Mouse (Mus musculus) erythroblast, embryonic 14.5 days (primary cell): ENCODE measurements around the gene Chn1. TPM values are rescaled to one million over a fixed set of nuclear protein-coding genes. Genes with fewer than 3 reads are reported as not detected.

Source experiments
- H3K27me3 ChIP-seq: 2 replicates; pipeline ENCODE4 v1.6.1; 2012; ENCODE audit warnings: inconsistent platforms; ENCODE audit not compliant: control insufficient read depth
- H3K36me3 ChIP-seq: 2 replicates; pipeline ENCODE4 v1.6.1; 2012; ENCODE audit warnings: mild to moderate bottlenecking, inconsistent platforms; ENCODE audit not compliant: control insufficient read depth
- H3K4me1 ChIP-seq: 2 replicates; pipeline ENCODE4 v1.6.1; 2012; ENCODE audit warnings: inconsistent platforms; ENCODE audit not compliant: control insufficient read depth
- H3K4me3 ChIP-seq: replicated peaks from 2 replicates; pipeline ENCODE3; 2012; ENCODE audit warnings: moderate library complexity, mild to moderate bottlenecking, inconsistent platforms
- H3K9me3 ChIP-seq: 2 replicates; pipeline ENCODE4 v1.6.1; 2012; ENCODE audit warnings: low read length, inconsistent platforms, mixed read lengths; ENCODE audit not compliant: control insufficient read depth
- GATA1 ChIP-seq: IDR thresholded peaks from 2 replicates; pipeline ENCODE4 v1.6.1; 2012; ENCODE audit warnings: low read length, inconsistent platforms, mixed read lengths
- TAL1 ChIP-seq: IDR thresholded peaks from 3 replicates; pipeline ENCODE4 v1.6.1; 2012; ENCODE audit warnings: low read length, inconsistent platforms, mixed read lengths
- polyA plus RNA-seq: library from polyadenylated mRNA; stranded (reverse); fragments of >175 nt; gene quantifications from 2 replicates; pipeline ENCODE4 v1.2.3, GENCODE M21; 2012

The Chn1 gene
- polyA plus RNA-seq, 1 experiment = 0.07 TPM

DNA sequence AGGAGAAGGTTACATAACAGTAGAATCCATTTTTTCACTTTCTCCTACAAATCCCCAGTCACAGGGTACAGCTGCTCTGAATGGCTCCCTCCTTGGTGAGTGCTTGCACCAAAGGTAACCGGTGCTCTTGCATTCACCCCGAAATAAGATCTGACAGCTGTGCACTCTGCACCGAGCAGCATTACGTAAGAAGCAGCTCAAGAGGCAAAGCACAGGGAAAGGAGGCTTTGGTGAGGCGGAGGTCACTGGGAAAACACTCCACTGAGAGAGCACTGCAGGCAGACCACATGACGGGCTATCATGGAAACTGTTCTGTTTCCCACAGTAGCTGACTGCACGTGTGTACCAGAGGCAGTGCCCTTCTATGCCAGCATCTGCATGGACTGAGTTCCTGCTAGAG is 118.0 kb downstream of the Chn1 start:
- H3K4me1 ChIP-seq = no peaks in the 10 kb centered on the region
- H3K4me3 ChIP-seq = no peak overlapping the region
- H3K36me3 ChIP-seq = no peaks in the 10 kb centered on the region
- TF ChIP-seq GATA1 (no peak), TAL1 (no peak)
- H3K9me3 ChIP-seq = no peaks in the 10 kb centered on the region
- H3K27me3 ChIP-seq = no peaks in the 10 kb centered on the region

DNA sequence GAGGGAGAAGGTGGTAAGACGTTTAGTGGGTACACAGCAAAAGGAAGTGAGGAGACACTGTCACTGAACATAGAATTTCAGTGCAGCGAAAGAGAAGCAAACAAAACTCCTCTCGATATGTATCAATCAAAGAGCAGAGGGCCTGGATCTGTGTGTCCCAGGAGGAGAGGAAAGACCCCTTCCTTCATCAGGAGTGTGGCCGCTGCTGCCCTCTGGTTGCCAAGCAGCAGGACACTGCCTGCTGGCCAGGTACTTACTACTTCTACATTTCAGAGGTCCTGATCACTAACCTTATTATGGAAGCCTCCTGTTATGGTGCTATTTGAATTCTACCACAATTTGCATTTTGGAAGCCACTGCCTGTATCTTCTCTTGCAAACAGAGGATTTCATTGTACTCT is 119.5 kb downstream of the Chn1 start:
- Histone ChIP-seq H3K4me1 (no peaks in the 10 kb centered on the region), H3K9me3 (no peaks in the 10 kb centered on the region), H3K27me3 (no peaks in the 10 kb centered on the region), H3K4me3 (no peak overlapping the region), H3K36me3 (no peaks in the 10 kb centered on the region)
- TF ChIP-seq GATA1 (no peak), TAL1 (no peak)

DNA sequence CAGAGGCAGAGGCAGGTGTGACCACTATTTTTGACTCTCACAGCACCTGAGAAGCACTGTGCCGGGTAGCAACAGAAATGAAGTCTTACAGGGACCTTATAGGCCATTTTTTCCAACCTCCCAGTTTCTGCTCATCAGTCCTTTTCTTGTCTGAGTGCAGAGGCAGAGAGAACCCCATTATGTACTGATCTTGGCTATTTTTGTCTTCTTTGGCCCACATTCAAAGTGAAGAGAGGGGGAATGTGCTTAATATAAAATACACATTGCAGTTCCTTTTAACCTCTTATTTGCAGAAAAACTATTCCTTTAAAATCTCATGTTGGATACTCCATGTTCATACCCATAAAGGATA is 120.3 kb downstream of the Chn1 start:
- TF ChIP-seq TAL1 (no peak), GATA1 (no peak)
- H3K4me1 ChIP-seq = no peaks in the 10 kb centered on the region
- no peaks in the 10 kb centered on the region for H3K36me3 ChIP-seq
- H3K4me3 ChIP-seq = no peak overlapping the region
- H3K9me3 ChIP-seq = no peaks in the 10 kb centered on the region
- H3K27me3 ChIP-seq = no peaks in the 10 kb centered on the region

DNA sequence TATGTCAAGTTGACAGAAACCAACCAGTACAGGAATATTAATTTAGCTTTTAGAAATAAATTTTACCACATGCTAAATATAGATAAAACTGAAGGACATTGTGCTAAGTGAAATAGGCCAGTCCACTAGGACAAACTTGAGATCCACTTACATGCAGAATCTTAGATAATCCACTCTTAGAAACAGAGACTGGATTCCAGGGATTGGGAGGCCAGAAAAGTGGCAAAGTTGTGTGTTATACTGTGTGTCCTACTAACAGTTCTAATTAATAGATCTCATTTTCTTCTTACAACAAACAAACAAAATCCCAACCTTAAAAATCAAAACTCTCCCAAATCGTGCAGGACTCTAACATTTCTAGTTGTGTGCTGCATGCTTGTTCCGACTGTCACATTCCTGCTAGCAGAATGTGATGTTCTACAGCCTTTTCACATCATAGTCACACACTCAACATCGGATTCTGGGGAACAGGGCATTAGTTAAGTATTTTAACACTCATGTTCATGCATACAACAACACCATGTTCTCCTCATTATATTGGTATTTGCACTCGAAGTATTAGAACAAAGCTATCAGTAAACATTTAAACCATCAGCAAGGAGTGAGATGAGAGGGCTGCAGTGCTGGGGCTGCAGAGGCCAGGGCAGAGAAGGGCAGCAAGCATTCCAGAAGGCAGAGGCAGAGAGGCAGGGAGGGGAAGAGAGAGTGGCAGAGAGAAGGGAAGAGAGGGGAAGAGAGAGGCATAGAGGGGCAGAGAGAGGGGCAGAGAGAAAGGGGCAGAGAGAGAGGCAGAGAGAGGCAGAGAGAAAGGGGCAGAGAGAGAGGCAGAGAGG is 120.9 kb downstream of the Chn1 start:
- no peaks in the 10 kb centered on the region for H3K36me3 ChIP-seq
- TF ChIP-seq GATA1 = no peak
- no peak for TF ChIP-seq TAL1
- no peaks in the 10 kb centered on the region for H3K27me3 ChIP-seq
- H3K4me3 ChIP-seq = no peak overlapping the region
- no peaks in the 10 kb centered on the region for H3K9me3 ChIP-seq
- no peaks in the 10 kb centered on the region for H3K4me1 ChIP-seq

DNA sequence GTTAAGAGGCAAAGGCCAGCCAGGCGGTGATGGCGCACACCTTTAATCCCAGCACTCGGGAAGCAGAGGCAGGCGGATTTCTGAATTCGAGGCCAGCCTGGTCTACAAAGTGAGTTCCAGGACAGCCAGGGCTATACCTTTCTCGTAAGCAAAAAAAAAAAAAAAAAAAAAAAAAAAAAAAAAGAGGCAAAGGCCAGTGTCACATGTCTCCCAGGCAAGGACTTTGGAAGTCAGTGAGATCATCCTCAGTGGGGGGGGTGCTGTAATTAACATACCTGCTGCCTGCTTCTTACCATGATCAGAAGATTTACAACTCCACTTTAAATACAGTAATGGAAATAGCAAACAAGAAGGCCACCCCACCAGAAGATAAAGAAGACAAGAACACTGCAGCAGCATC is 137.5 kb downstream of the Chn1 start:
- no peaks in the 10 kb centered on the region for H3K9me3 ChIP-seq
- H3K4me3 ChIP-seq = no peak overlapping the region
- no peaks in the 10 kb centered on the region for H3K36me3 ChIP-seq
- H3K27me3 ChIP-seq = no peaks in the 10 kb centered on the region
- no peaks in the 10 kb centered on the region for H3K4me1 ChIP-seq
- TF ChIP-seq GATA1 = no peak

DNA sequence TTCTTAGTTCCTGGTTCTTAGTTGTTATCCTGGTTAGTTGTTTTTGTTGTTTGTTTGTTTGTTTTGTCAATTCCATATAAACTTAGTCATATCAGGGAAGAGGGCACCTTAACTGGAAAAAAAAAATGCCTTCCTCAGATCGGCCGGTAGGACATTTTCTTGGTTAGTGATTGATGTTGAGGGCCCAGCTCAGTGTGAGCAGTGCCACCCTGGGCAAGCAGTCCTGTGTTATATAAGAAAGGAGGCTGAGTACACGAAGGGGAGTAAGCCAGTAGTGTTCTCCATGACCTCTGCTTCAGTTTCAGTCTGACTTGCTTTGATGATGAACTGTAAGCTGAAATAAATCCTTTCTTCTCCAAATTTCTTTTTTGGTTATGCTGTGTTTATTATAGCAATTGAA is 138.8 kb downstream of the Chn1 start:
- TF ChIP-seq GATA1 (no peak), TAL1 (no peak)
- H3K4me1 ChIP-seq = no peaks in the 10 kb centered on the region
- H3K9me3 ChIP-seq = no peaks in the 10 kb centered on the region
- no peaks in the 10 kb centered on the region for H3K27me3 ChIP-seq
- no peaks in the 10 kb centered on the region for H3K36me3 ChIP-seq
- H3K4me3 ChIP-seq = no peak overlapping the region

DNA sequence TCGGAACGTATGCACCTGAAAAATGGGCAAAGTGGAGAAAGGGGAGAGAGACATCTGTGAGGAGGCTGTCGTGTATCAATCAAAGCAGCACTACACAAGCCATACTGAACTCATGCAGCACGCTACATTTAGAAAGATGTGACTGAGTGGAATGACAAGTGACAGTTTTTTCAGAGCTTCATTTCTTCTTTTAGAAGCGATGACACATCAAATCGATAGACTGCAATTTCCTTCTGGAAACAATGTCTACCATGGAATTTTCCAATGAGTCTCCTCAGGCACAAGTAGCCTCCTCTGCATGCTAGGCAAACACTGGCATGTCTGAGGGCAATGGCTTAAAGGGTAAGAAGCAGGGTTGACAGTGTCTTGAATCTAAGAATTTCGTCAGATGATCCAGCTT is 143.3 kb downstream of the Chn1 start:
- Histone ChIP-seq H3K9me3 (no peaks in the 10 kb centered on the region), H3K4me3 (no peak overlapping the region), H3K27me3 (no peaks in the 10 kb centered on the region), H3K4me1 (no peaks in the 10 kb centered on the region), H3K36me3 (no peaks in the 10 kb centered on the region)
- TF ChIP-seq GATA1 (no peak), TAL1 (no peak)

DNA sequence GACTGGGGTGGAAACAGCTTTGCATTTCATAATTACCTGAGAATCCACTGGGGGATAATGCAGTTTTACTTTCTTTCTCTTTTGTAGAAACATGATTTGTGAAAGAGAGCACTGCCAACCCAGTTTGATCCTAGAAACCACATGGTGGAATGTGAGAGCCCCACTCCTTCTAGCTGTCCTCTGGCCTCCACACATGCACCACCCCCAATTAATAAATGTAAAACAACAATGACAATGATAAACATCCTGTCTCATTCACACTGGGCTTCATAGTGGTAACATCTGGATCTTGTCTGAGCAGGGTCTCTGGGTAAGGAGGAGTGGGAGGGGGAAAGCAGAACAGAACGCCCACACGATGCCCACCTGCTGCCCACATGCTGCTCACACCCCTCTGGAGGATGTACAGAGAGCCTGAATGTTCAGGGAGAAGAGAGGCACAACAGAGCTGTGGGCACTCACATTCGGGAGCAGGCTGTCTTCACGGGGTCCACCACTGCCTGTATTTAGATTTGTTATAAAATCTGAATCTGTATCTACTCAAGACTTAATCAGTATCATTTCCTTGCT is 156.6 kb downstream of the Chn1 start:
- no peaks in the 10 kb centered on the region for H3K4me1 ChIP-seq
- TF ChIP-seq TAL1 (no peak), GATA1 (no peak)
- H3K9me3 ChIP-seq = no peaks in the 10 kb centered on the region
- H3K36me3 ChIP-seq = no peaks in the 10 kb centered on the region
- no peak overlapping the region for H3K4me3 ChIP-seq
- no peaks in the 10 kb centered on the region for H3K27me3 ChIP-seq

DNA sequence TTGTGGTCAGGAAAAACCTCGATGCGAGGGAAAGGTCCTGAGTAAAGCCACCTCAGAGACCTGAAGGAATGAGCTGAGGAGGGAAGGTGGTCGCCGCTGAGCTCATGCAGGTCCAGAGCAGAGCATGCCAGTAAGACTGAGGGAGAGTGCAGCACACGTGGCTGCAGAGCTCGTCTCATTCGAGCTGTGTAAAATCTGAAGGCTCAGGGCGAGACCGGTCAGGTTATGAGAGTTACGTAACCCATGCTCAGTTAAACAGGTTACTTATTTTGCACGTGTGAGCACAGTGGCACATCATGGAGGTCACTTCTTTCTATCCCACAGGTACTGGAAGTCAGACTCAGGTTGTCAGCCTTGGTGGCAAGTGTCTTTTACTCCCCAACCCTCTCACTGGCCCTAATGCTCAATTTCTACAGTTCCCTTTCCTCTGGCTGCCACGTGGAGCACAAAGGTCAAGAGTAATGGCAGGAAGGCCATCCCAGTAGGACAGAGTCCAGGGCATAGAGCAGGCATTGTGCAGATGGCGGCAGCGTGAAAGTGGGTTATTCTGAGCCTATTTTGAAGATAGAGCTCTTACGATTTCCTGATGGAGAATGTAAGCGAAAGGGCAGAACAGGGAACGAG is 158.6 kb downstream of the Chn1 start:
- Histone ChIP-seq H3K27me3 (no peaks in the 10 kb centered on the region), H3K9me3 (no peaks in the 10 kb centered on the region), H3K36me3 (no peaks in the 10 kb centered on the region), H3K4me1 (no peaks in the 10 kb centered on the region), H3K4me3 (no peak overlapping the region)
- TF ChIP-seq TAL1 (no peak), GATA1 (no peak)
